Mouse (Mus musculus): ENCODE measurements around the gene Syt9.

The Syt9 gene

GRCm38 (mm10) chr7:107545011-107545410 is 174.5 kb downstream of the Syt9 start:
- no peak for DNase-seq (ENCODE audit: low read depth, low spot score)

GRCm38 (mm10) chr7:107547872-107548271 is 177.3 kb downstream of the Syt9 start:
- DNase-seq (ENCODE audit: low read depth, low spot score), result no peak

- DNase-seq (ENCODE audit: low read depth, low spot score), result no peak
These were observed 182.9 kb downstream of the Syt9 start for GRCm38 (mm10) chr7:107553461-107553860.

- no peak for DNase-seq (ENCODE audit: low read depth, low spot score)
These were observed 185.4 kb downstream of the Syt9 start for GRCm38 (mm10) chr7:107555906-107556305.

GRCm38 (mm10) chr7:107560675-107561074 is 190.1 kb downstream of the Syt9 start:
- no peak for DNase-seq (ENCODE audit: low read depth, low spot score)

- DNase-seq (ENCODE audit: low read depth, low spot score), result no peak
These were observed 191.1 kb downstream of the Syt9 start for GRCm38 (mm10) chr7:107561584-107561983.

- DNase-seq (ENCODE audit: low read depth, low spot score), result peak; percentile 23
These were observed 193.2 kb downstream of the Syt9 start for GRCm38 (mm10) chr7:107563727-107564126.

GRCm38 (mm10) chr7:107567261-107567671 is 196.7 kb downstream of the Syt9 start, which contains the start of gene Olfml1:
Olfml1 (plus strand) TSS chr7:107567446.
- peak; percentile 78 for DNase-seq (ENCODE audit: low read depth, low spot score)

GRCm38 (mm10) chr7:107567674-107568073 is 197.1 kb downstream of the Syt9 start:
- no peak for DNase-seq (ENCODE audit: low read depth, low spot score)

GRCm38 (mm10) chr7:107568971-107569370 is 198.4 kb downstream of the Syt9 start:
- DNase-seq (ENCODE audit: low read depth, low spot score), result no peak

- DNase-seq (ENCODE audit: low read depth, low spot score), result no peak
These were observed 203.3 kb downstream of the Syt9 start for GRCm38 (mm10) chr7:107573856-107574255.

- DNase-seq (ENCODE audit: low read depth, low spot score), result no peak
These were observed 203.7 kb downstream of the Syt9 start for GRCm38 (mm10) chr7:107574276-107574675.

GRCm38 (mm10) chr7:107592641-107593040 is 222.1 kb downstream of the Syt9 start:
- DNase-seq (ENCODE audit: low read depth, low spot score), result no peak

- no peak for DNase-seq (ENCODE audit: low read depth, low spot score)
These were observed 223.4 kb downstream of the Syt9 start for GRCm38 (mm10) chr7:107593904-107594303.

GRCm38 (mm10) chr7:107594325-107594856 is 223.9 kb downstream of the Syt9 start:
- DNase-seq (ENCODE audit: low read depth, low spot score), result peak; percentile 45

- peak; percentile 88 for DNase-seq (ENCODE audit: low read depth, low spot score)
These were observed 224.4 kb downstream of the Syt9 start, which contains the start of gene Ppfibp2 for GRCm38 (mm10) chr7:107594857-107595402. Ppfibp2 (plus strand) TSS chr7:107595207.

GRCm38 (mm10) chr7:107595426-107595825 is 224.9 kb downstream of the Syt9 start:
- no peak for DNase-seq (ENCODE audit: low read depth, low spot score)

- DNase-seq (ENCODE audit: low read depth, low spot score), result no peak
These were observed 226.2 kb downstream of the Syt9 start for GRCm38 (mm10) chr7:107596753-107597152.

- no peak for DNase-seq (ENCODE audit: low read depth, low spot score)
These were observed 227.4 kb downstream of the Syt9 start for GRCm38 (mm10) chr7:107597956-107598355.
